Mouse (Mus musculus): ENCODE data around the gene Rnf24.

GRCm38 (mm10) chr2:131319401-131319800 lies 33.3 kb downstream of the Rnf24 start:
- no peak for TF ChIP-seq POLR2A (IDR thresholded peaks at IDR 0.05; ENCODE audit: borderline replicate concordance, insufficient read depth, low read length)
- no peak for TF ChIP-seq CTCF (IDR thresholded peaks at IDR 0.05; ENCODE audit: borderline replicate concordance, insufficient read depth, low read depth, low read length)
